Mouse (Mus musculus) layer of hippocampus, adult 9-10 months (tissue): ENCODE measurements around the gene Arhgap19.

Source experiments
- DNase-seq: peaks from one replicate; pipeline ENCODE4 v3.0.0; 2022; ENCODE audit warnings: low spot score

Gene Arhgap19

GRCm38 (mm10) chr19:41738896-41739295, 63.0 kb downstream of the Arhgap19 start:
- no peak for DNase-seq

GRCm38 (mm10) chr19:41738429-41738805, 63.4 kb downstream of the Arhgap19 start:
- no peak for DNase-seq

- peak; percentile 55 for DNase-seq
These were observed 64.0 kb downstream of the Arhgap19 start for GRCm38 (mm10) chr19:41737657-41738428.

GRCm38 (mm10) chr19:41734685-41735084, 67.2 kb downstream of the Arhgap19 start:
- DNase-seq: no peak

GRCm38 (mm10) chr19:41725491-41725890, 76.4 kb downstream of the Arhgap19 start:
- DNase-seq: no peak

- no peak for DNase-seq
These were observed 76.9 kb downstream of the Arhgap19 start for GRCm38 (mm10) chr19:41724831-41725470.

- no peak for DNase-seq
These were observed 78.5 kb downstream of the Arhgap19 start for GRCm38 (mm10) chr19:41723337-41723736.

GRCm38 (mm10) chr19:41719436-41719835, 82.4 kb downstream of the Arhgap19 start:
- no peak for DNase-seq
